Mouse (Mus musculus) left cerebral cortex, adult 18-20 months (tissue): ENCODE data around the gene Gjc3. TPM values are rescaled to one million over a fixed set of nuclear protein-coding genes. Genes with fewer than 3 reads are reported as not detected.
"Not testable (repeated sequence)": the region's sequence is repeated elsewhere in the genome, so short reads cannot be mapped to it uniquely, and the experiment has no call there.

ENCODE experiments used
- DNase-seq, 2 experiments: peaks; one replicate each; pipeline ENCODE4 v3.0.0; 2021 to 2022; ENCODE audit warnings: low spot score in 2 of 2, mixed read lengths in 1 of 2
- long read RNA-seq, 2 experiments: library from polyadenylated mRNA; stranded (forward); transcript quantifications; one replicate each; pipeline ENCODE4 v2.0.0; 2021
- total RNA-seq, 2 experiments: library from RNA; stranded (reverse); gene quantifications; 2 replicates each; pipeline ENCODE4 v1.2.3; 2021

Gene Gjc3
- 10 to 100 TPM; 13.0 to 15.0 TPM for total RNA-seq
- long read RNA-seq, experiment 1, full-length matches to known transcripts, result 13 of 21 reads
- long read RNA-seq, experiment 1, partial matches to known transcripts, result 1 of 21 reads
- long read RNA-seq, experiment 1, other reads (novel, unspliced or antisense), result 7 of 21 reads
- long read RNA-seq, experiment 2, full-length matches to known transcripts, result 8 of 12 reads
- long read RNA-seq, experiment 2, partial matches to known transcripts, result 0 of 12 reads
- long read RNA-seq, experiment 2, other reads (novel, unspliced or antisense), result 4 of 12 reads

GRCm38 (mm10) chr5:137962945-137963344, at the start of gene Gjc3:
Gene Gjc3, minus strand, starts transcription at chr5:137963098.
- DNase-seq, result no peak

GRCm38 (mm10) chr5:138012382-138012781, 49.5 kb upstream of the Gjc3 start:
- no peak for DNase-seq

- no peak for DNase-seq
Measured at GRCm38 (mm10) chr5:138009437-138009836, 46.5 kb upstream of the Gjc3 start.

- DNase-seq, result no peak
Measured at GRCm38 (mm10) chr5:137986351-137986750, 23.5 kb upstream of the Gjc3 start.

GRCm38 (mm10) chr5:137981300-137981699, 18.4 kb upstream of the Gjc3 start, which contains the start of gene Azgp1:
Gene Azgp1, plus strand, starts transcription at chr5:137981520.
- DNase-seq, result no peak

GRCm38 (mm10) chr5:137979081-137979480, 16.2 kb upstream of the Gjc3 start:
- DNase-seq, result no peak

- DNase-seq, result no peak
Measured at GRCm38 (mm10) chr5:137977291-137977690, 14.4 kb upstream of the Gjc3 start.

GRCm38 (mm10) chr5:137975434-137975833, 12.5 kb upstream of the Gjc3 start:
- DNase-seq, result no peak

- no peak for DNase-seq
Measured at GRCm38 (mm10) chr5:137974724-137975123, 11.8 kb upstream of the Gjc3 start.

- peak in 1 of 2 experiments; percentile 9 for DNase-seq
Measured at GRCm38 (mm10) chr5:137973738-137974137, 10.8 kb upstream of the Gjc3 start.

GRCm38 (mm10) chr5:137973161-137973560, 10.3 kb upstream of the Gjc3 start:
- DNase-seq, result no peak

GRCm38 (mm10) chr5:137966492-137966891, 3.6 kb upstream of the Gjc3 start:
- peak; percentile 8 to 18 for DNase-seq

GRCm38 (mm10) chr5:137956404-137956803, 6.5 kb downstream of the Gjc3 start:
- no peak for DNase-seq

- DNase-seq, result peak; percentile 11 to 19
Measured at GRCm38 (mm10) chr5:137951218-137951617, 11.7 kb downstream of the Gjc3 start.

- no peak for DNase-seq
Measured at GRCm38 (mm10) chr5:137947303-137947702, 15.6 kb downstream of the Gjc3 start.

GRCm38 (mm10) chr5:137943133-137943532, 19.8 kb downstream of the Gjc3 start:
- DNase-seq, result no peak

GRCm38 (mm10) chr5:137940948-137941347, 21.9 kb downstream of the Gjc3 start:
- no peak for DNase-seq

- DNase-seq, result no peak
Measured at GRCm38 (mm10) chr5:137937238-137937637, 25.7 kb downstream of the Gjc3 start.

GRCm38 (mm10) chr5:137936486-137936885, 26.4 kb downstream of the Gjc3 start:
- DNase-seq, result no peak

- DNase-seq, result not testable (repeated sequence)
Measured at GRCm38 (mm10) chr5:137933934-137934333, 29.0 kb downstream of the Gjc3 start.

GRCm38 (mm10) chr5:137928439-137928838, 34.5 kb downstream of the Gjc3 start:
- no peak for DNase-seq

GRCm38 (mm10) chr5:137922171-137922570, 40.7 kb downstream of the Gjc3 start:
- DNase-seq, result no peak

- no peak for DNase-seq
Measured at GRCm38 (mm10) chr5:137921532-137921931, 41.4 kb downstream of the Gjc3 start, which contains the start of gene Cyp3a13. Gene Cyp3a13, minus strand, starts transcription at chr5:137921619.
